Mouse (Mus musculus): ENCODE measurements at regions not wholly inside any gene's neighbourhood (a gene's known extent, or its start where the extent isn't known, plus 50 kb on each side); places are given as distances from the start of the nearest gene placed in this dataset.

DNA sequence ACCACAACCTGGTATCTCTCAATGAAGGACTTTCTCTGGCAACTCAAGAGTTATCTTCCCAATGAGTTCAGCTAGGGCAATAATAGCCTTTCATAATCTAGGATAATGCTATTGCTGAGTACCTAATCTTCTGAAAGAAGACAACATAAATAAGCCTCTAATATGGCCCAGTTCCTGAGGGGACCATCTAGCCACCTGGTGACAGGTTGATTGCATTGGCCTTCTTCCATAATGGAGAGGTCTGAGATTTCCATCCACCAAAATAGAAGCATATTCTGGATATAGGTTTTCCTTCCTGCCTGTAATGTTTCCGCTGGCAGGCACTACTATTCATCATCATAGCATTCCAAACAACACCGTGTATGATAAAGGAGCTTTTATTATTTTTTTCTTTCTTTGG lies 1694.2 kb upstream of the Gm6569 start:
- TF ChIP-seq POLR2A (IDR thresholded peaks at IDR 0.05; ENCODE audit: control insufficient read depth, extremely low read depth, insufficient read depth, low read length, poor library complexity) (no peak), CTCF (IDR thresholded peaks at IDR 0.05; ENCODE audit: borderline replicate concordance, control insufficient read depth, extremely low read depth, insufficient read depth, low read length, poor library complexity) (no peak)
